Mouse (Mus musculus): ENCODE measurements at regions not wholly inside any gene's neighbourhood (a gene's known extent, or its start where the extent isn't known, plus 50 kb on each side); places are given as distances from the start of the nearest gene placed in this dataset.

DNA sequence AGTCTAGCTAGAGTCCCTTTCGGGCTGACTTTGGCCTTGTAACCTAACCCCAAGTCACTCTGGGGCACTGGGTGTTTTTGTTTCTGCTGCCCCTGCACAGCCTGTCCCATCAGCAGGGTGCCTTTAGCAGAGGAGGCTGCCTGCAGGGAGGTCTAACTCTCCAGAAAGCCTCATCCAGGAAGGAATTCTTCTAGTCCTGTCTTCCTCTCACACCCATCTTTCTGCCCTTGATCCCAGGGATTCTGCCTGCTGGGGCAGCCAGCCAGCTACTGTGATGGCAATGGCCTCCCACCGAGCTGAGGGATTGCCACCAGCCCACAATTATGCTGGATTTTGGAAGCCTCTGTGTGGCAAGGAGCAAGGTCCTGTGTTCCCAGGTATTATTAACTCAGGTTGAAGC is 95.6 kb upstream of the Ptch1 start:
- TF ChIP-seq CTCF (conservative IDR thresholded peaks at IDR 0.05; ENCODE audit: insufficient read depth, insufficient read length, low read depth, low read length): no peak
- TF ChIP-seq POLR2A (IDR thresholded peaks at IDR 0.05; ENCODE audit: low read depth, low read length): no peak
